Mouse (Mus musculus): ENCODE measurements around the gene Mbd4.
A peak's percentile ranks its signal among the peaks of the same experiment; 100 is the strongest.

Mbd4 gene

DNA sequence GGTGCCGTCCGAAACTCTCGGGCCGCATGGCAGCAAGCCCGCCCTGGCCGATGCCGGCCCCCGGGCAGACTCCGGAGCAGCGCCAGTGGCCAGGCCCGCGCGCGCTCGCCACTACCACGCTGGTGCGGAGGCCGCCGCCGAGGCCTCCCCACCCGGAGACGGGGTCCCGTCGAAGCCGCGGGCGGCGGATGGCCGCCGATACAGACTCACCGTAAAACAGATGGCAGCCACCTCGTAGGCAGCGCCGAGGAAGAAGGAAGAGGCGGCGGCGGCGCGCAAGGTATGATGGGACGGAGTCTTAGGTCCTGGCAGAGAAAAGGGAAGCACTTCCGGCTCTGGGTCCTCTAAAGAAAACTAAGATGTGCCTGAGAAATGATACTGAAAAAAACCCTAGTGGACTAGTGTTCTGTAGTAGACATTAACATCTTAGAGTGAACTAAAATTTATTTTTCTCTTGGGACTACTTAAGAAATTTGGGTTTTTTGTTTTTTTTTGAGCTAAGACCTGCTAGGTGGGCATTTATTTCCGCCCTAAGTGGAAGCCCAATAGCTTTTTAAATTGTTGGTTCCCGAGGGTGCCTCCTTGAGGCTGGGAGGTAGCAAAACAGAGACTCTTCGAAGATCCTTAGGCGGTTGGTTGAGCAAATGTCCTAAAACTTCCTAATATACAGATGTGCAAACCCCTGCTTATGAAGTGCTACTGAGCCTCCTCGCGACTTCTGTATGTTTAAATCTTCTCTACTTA lies 44.5 kb downstream of the Mbd4 start, which contains the start of gene Rpl32:
Rpl32 (minus strand) TSS at position 260 of the 744 bp plus-strand sequence.
- DNase-seq, result peak; percentile 75 to 83

DNA sequence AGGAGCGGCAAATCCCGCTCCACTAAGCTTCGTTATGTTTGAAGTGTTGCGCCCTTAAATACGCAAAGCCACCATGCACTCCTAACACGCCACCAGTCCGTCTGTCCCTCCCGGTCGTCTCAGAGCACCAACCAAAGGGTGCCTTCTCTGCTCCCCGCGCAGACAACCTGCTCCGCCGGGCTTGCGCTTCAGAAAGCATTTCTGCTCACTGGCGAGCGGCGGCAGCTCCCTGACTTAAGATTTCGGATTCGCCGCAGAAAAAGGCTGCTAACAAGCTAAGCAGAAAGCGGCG lies 45.0 kb downstream of the Mbd4 start:
- no peak for DNase-seq

DNA sequence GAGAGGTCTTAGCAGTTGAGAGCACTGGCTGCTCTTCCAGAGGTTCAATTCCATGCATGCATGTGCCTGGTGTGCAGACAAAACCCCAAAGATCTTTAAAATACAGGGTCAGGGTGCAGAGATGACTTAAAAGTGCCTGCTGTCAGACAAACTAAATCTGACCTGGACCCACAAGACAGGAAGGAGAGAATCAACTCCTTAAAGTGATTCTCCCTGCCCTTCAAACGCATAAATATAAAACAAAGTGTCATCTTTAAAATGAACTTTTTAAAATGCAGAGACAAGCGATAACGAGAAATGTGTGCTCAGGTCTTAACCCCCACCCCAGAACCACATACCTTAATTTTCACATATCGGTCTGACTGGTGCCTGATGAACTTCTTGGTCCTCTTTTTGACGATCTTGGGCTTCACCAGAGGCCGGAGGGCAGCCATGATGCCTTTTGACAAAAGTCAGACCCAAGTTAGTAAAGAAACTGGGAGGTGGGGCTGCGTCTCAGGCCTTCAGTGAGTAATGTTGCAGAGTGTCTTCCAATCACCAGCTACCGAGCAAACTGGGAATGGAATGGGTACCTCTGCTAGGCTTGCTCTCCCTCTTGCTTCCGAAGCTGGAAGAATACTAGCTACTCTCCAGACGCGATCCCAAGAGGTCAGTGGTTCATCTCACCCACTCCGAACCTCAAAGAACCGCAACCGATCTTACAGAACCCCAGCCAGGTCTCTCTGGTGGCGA lies 45.5 kb downstream of the Mbd4 start:
- DNase-seq, result no peak

DNA sequence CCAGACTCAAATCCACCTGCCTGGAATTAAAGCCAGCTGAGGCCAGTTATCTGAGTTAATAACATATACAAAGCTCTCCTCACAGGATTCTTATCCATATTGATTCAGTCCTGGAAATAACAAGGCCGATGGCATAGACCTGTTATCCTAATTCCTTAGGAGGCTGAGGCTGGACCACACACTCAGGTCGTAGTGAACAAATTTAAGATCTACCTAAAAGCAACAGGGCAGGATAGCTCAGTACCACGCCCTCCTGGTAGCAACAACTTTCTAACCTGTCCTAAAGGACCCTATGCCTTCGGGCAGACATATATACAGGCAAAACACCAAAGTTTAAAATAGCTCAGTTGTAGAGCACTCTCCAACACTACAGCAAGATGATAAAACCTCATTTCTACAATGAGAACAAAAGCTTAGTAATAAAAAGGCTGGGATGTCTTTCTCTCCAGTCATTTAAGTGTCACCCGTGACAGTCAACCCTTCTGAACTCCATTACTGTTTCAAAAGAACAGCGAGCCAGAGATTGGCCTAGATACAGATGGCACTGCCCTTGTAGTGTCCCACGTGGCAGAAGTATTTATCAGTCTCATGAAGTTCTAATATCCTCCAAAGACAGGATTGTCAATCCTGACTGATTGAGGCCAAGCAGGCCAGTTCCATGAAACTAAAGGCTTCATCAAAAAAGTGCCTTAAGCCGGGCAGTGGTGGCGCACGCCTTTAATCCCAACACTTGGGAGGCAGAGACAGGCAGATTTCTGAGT lies 48.6 kb downstream of the Mbd4 start:
- no peak for DNase-seq

DNA sequence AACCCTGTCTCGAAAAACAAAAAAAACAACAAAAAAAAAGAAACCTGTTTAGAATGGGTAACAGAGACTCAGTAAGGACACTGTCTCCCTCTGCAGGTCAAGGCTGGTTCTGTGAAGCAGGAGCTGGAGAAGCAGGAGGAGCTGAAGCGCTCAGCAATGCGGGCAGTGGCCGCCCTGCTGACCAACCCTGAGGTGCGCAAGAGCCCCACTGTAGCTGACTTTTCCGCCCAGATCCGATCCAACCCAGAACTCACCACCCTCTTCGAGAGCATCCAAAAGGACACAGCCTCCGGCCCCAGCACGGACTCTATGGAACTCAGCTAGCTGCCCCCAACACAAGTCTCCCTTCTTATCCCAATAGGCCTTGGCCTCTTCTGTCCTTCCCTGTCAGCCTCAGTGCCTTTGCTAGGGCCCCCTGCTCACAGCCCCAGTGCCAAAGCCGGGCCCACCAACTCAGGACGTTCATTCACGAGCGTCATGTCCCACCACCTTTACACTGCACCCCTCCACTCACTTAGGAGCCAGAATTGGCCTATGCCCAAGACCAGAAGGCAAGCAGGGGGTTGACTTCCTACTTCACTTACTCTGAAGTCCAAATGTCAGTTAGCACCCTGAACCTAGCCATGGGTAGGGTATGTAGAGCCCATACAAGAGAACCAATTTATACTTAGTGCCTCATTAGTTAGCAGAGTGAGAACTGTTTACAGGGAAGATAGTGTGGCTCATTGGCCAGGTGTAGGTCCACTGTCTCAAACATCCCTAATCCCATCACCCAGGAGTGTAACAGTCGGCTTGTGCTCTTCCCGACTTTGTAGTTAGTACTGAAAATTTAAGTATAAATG lies 49.4 kb downstream of the Mbd4 start:
- DNase-seq, result peak; percentile 16 to 53

DNA sequence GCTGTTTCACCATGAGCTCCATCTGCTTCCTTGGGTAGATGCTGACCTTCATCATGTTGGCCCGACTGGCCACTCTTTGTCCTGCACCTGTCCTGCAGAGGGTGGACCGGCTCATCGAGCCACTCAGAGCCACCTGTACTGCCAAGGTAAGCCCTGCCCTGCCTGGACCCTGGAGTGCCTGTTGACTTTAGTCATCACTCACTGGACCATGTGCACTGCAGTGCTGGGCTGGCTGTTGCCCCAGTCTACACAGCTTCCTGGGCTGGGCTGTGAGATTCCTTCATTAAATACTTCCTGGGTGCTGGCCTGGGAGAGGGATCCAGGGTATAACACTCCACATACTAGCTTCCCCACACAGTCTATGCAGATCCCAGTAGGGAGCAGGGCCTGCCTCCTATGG lies 51.4 kb downstream of the Mbd4 start:
- DNase-seq, result no peak

DNA sequence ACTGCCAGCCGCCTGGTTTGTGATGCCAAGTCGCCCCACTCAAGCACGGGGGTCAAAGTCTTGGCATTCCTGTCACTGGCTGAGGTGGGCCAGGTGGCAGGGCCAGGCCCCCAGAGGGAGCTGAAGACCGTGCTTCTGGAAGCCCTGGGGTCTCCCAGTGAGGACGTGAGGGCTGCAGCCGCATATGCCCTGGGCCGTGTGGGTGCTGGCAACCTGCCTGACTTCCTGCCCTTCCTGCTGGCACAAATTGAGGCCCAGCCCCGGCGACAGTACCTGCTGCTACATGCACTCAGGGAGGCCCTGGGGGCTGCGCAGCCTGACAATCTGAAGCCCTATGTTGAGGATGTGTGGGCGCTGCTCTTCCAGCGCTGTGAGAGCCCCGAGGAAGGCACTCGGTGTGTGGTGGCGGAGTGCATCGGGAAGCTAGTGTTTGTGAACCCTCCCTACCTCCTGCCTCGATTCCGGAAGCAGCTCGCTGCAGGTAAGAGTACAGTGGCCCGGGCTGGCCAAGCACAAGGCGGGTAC lies 60.4 kb downstream of the Mbd4 start:
- DNase-seq, result no peak

DNA sequence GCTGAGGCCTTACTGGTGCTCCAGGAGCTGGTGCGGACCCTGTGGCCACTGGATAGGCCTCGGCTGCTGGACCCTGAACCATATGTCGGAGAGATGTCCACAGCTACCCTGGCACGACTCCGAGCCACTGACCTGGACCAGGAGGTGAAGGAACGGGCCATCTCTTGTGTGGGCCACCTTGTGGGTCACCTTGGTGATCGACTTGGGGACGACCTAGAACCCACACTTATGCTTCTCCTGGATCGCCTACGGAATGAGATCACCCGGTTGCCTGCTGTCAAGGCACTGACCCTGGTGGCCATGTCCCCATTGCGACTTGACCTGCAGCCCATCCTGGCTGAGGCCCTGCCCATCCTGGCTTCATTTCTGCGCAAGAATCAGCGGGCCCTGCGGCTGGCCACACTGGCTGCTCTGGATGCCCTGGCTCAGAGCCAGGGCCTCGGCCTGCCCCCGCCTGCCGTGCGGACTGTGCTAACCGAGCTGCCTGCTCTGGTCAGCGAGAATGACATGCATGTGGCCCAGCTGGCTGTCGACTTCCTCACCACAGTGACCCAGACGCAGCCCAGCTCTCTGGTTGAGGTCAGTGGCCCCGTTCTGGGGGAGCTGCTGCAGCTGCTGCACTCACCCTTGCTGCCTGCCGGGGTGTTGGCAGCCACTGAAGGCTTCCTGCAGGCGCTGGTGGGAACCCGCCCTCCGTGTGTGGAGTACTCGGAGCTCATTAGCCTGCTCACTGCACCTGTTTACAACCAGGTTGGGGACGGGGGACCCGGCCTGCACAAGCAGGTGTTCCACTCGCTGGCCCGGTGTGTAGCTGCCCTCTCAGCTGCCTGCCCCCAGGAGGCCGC lies 61.1 kb downstream of the Mbd4 start:
- DNase-seq, result peak; percentile 31

DNA sequence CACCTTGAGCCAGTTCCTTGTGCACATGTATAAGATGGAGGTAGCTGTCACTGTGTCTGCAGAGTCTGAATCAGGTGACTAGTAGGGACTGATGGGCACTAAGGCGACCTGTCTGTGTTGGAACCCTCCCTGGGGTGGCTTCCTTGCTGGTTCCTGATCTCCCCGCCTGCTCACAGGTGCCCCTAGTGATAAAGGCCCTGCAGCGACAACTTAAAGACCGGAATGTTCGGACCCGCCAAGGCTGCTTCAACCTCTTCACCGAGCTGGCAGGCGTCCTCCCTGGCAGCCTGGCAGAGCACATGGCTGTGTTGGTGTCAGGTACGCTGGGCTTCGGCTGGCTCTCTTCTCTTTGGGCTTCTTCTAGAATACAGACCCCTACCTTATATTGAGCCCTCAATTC lies 62.2 kb downstream of the Mbd4 start:
- DNase-seq, result no peak
